Mouse (Mus musculus): ENCODE measurements around the gene Foxi3.

DNA sequence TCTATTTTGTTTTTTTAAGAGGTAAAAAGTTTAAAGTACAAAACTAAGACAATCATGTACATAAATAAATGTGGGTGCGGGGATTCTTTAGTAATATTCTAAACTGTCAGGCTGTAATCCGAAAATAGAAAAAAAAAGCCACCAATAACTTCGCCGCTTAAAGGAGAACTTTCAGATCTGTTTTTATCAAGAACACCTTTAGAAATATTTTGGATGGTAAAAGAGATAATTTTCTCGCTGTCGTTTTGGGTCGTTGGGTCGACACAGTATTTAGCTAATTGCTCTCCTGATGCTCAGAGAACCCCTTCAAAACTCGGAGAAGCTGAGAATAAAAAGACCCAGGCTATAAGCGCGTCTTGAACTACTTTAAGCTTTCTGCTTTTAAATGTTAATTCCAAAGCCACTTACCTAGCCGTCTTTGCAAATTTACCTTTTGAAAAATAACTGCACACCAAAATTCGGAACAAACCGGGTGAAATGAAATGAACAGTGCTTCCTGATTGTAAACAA, 985 bp upstream of the Foxi3 start:
- no peak for TF ChIP-seq CTCF (IDR thresholded peaks at IDR 0.05; ENCODE audit: control insufficient read depth, insufficient read depth, insufficient replicate concordance, low read depth, low read length)
- TF ChIP-seq POLR2A (IDR thresholded peaks at IDR 0.05; ENCODE audit: control insufficient read depth, low read depth, low read length), result no peak

All from testis, adult 2 months (tissue).